Mouse (Mus musculus): ENCODE measurements at regions not wholly inside any gene's neighbourhood (a gene's known extent, or its start where the extent isn't known, plus 50 kb on each side); places are given as distances from the start of the nearest gene placed in this dataset.

DNA sequence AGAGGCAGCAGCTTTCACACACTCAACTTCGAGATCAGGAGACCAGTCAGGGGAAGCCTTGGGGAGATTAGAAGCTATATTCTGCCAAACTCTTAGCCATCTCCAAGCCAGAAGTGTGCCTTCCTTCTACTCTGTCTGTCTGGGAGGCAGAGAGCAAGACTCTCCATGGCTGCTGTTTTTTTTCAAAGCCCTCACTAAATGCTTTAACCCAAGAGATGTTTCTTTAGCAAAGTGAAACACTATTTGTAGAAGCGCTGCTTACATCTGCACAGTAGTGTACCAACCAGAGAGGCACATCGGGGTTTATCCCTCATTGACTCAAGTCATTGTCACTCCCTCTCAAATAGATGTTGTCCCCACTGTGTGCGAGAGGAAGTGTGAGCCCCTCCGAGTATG lies 105.6 kb upstream of the Zfand5 start:
- H3K27ac ChIP-seq = no peak overlapping the region
- no peak overlapping the region for H3K4me3 ChIP-seq
- no peaks in the 10 kb centered on the region for H3K36me3 ChIP-seq
- H3K27me3 ChIP-seq (ENCODE audit: low read depth, poor library complexity, severe bottlenecking) = no peaks in the 10 kb centered on the region
- 81% methylated on average over 5 of the region's 5 CpGs for WGBS
- DNase-seq (ENCODE audit: low spot score) = no peak
- peaks cover 8% of the 10 kb centered on the region for H3K4me1 ChIP-seq
- H3K9me3 ChIP-seq (replicated peaks) = no peaks in the 10 kb centered on the region

DNA sequence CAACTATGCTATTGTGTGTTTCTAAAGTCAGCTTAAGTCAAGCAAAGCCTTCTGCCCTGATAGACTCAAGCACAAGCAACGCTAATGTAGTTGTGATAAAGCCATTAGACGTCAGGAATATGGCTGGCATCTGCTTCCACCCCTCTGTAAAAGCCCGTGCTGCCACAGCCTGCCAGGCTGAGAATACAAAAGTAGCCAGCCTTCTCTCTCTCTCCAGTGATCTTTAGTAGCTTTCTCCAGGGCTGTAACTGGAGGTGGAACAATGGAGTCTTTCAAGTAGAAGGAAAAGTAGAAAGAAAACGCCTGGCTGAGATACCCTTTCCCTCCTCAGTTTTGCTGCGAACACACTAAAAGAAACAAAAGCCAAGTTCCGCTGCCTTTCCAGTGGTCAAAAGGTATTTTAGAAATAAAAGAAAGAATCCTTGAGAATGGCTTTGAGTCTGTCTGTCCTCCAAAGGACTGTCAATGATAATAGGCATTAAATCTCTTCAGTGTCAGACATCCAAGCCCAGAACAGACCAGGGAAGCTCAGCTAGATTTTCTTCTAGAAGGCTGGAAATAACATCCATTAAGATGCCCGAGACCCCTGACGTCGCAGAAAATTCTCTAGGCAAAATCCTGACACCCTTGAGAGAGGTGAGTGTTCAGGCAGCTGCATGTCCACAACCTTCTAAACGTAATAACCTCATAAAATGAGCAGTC lies 106.2 kb upstream of the Zfand5 start:
- no peak overlapping the region for H3K4me3 ChIP-seq
- no peaks in the 10 kb centered on the region for H3K27me3 ChIP-seq (ENCODE audit: low read depth, poor library complexity, severe bottlenecking)
- peak overlapping the region; percentile 56; the same call in 1 of the 2 replicates for H3K27ac ChIP-seq
- no peaks in the 10 kb centered on the region for H3K9me3 ChIP-seq (replicated peaks)
- DNase-seq (ENCODE audit: low spot score) = no peak
- WGBS = 66% methylated on average over 10 of the region's 10 CpGs
- no peaks in the 10 kb centered on the region for H3K36me3 ChIP-seq
- H3K4me1 ChIP-seq = peaks cover 10% of the 10 kb centered on the region

DNA sequence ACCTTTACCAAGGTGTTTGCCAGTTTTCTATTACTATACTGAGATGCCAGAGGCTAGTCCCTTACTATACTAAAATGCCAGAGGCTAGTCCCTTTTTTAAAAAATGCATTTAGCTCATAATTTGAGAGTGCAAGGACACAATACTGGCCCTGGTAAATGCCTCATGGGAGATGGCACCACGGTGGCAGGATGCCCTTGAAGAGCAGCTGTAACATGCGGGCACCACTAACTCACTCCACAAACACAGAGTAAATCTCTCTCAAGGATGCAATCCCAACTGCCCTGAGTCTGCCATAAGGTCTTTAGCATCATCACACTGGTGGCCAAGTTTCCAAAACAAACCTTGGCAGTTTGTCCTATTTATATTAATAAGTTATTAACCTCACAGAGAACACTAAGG lies 108.1 kb upstream of the Zfand5 start:
- Histone ChIP-seq H3K36me3 (no peaks in the 10 kb centered on the region), H3K4me1 (peaks cover 13% of the 10 kb centered on the region), H3K27me3 (ENCODE audit: low read depth, poor library complexity, severe bottlenecking) (no peaks in the 10 kb centered on the region), H3K27ac (no peak overlapping the region), H3K9me3 (replicated peaks) (no peaks in the 10 kb centered on the region), H3K4me3 (no peak overlapping the region)
- DNase-seq (ENCODE audit: low spot score) = no peak
- 92% methylated on average over 2 of the region's 2 CpGs for WGBS

DNA sequence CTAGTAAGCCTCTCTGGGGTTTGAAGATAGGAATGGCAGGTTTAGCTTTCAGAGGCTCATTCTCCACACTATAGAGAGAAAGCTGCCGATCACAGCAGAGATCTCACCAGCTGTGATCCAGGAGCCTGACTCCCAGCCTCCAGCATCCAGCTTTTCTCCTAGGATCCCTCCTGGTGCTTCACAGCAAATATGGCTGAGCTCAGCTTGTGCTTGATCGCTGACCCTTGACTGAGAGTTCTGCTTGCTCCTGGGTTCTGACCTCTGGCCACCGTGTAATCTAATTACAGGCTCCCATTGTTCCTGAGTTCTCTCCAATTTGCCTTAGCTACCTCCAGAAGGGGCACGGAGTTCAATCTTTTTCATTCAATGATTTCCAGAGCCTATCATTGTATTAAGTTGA lies 111.1 kb upstream of the Zfand5 start:
- no peak overlapping the region for H3K27ac ChIP-seq
- DNase-seq (ENCODE audit: low spot score) = no peak
- WGBS = 31% methylated on average over 4 of the region's 4 CpGs

DNA sequence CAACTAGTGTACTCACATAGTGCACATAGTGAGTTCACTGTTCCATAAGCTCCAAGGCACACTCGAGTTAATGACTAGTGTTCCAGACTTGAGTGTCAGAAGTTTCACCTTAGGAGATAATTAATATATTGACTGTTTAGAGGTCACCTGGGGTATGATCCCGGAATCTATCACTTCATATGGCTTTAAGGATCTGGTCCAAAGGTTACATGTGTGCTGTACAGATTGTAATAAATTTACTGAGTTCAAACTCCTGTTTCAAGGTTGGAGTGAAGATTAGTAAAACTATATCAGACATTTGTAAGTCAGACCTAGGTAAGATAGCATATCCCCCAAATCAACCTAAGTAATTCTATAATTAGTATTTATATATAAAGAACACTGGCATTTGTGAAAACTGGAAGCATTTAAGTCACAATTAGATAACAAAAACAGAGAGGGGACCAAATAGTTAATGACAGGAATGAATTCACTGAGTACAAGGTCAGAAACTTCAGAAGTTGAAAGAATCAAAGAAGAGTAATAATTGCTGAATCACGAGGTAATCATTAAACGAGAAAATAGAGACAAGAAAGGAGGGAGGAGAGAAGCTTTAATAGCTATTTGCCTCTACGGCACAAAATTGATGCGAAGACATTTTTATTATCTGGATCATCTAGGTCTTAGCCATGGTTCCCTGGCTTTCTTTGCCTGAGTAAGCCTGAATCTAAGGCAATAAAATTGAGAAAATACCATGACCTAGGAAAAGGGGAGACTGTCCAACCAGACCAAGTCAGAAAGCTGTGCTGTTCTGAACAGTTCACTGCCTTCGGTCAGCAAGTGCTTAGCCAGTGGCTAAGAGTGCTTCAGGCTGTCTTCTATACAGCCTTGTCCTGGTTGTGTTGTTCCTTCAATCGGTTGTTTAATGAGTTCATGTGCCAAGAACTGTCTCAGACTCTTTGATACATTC lies 112.6 kb upstream of the Zfand5 start:
- no peak for DNase-seq (ENCODE audit: low spot score)
- H3K27ac ChIP-seq = no peak overlapping the region
- no peaks in the 10 kb centered on the region for H3K36me3 ChIP-seq
- H3K4me1 ChIP-seq = peaks cover 5% of the 10 kb centered on the region
- no peaks in the 10 kb centered on the region for H3K27me3 ChIP-seq (ENCODE audit: low read depth, poor library complexity, severe bottlenecking)
- 73% methylated on average over 8 of the region's 8 CpGs for WGBS
- H3K4me3 ChIP-seq = no peak overlapping the region
- H3K9me3 ChIP-seq (replicated peaks) = no peaks in the 10 kb centered on the region

More for the DNA sequence above, 111.1 kb upstream of the Zfand5 start:
- no peaks in the 10 kb centered on the region for H3K9me3 ChIP-seq (replicated peaks)
- H3K4me1 ChIP-seq = peaks cover 6% of the 10 kb centered on the region
- no peak overlapping the region for H3K4me3 ChIP-seq
- no peaks in the 10 kb centered on the region for H3K36me3 ChIP-seq
- H3K27me3 ChIP-seq (ENCODE audit: low read depth, poor library complexity, severe bottlenecking) = no peaks in the 10 kb centered on the region

DNA sequence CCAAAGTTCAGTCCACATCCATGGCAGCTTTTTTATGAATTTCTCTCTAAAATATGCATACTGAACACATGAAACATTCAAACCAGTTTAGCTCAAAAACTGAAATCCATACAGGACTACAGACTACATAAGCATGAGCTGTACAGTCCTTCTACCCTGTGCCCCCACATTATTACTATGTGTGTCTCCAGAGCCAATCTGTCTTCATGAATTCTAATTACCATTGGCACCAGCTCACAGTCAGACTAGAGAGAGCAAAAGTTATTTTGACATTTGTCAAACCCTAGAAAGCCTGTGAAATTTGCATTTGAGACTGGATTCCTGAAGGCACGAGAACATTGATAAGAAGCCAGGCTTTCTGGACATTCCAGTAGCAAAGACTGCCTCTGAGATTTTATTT lies 117.9 kb upstream of the Zfand5 start:
- H3K27me3 ChIP-seq (ENCODE audit: low read depth, poor library complexity, severe bottlenecking) = no peaks in the 10 kb centered on the region
- H3K36me3 ChIP-seq = no peaks in the 10 kb centered on the region
- H3K9me3 ChIP-seq (replicated peaks) = no peaks in the 10 kb centered on the region
- H3K27ac ChIP-seq = no peak overlapping the region
- H3K4me1 ChIP-seq = no peaks in the 10 kb centered on the region
- H3K4me3 ChIP-seq = no peak overlapping the region
- DNase-seq (ENCODE audit: low spot score) = no peak
- WGBS = 81% methylated on average over 1 of the region's 1 CpGs

DNA sequence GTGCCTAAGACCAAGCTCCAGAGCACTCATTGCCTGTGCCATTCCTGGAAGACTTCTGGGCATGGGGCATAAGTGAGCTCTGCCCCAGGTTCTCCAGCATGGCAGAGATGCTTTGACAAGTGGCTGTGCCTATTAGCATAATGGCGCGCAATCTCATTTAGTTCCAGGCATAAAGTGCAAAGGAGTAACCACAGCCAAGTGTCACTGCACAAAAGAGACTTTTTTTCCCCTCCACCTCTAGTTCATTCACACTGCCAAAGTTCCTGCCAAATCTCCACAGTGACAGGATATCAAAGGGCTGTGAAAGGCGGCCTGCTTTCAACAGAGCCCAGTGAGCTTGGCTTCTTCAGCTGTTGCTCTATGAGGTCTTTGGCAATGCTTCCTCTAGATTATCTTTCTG lies 120.1 kb upstream of the Zfand5 start:
- Histone ChIP-seq H3K9me3 (replicated peaks) (no peaks in the 10 kb centered on the region), H3K27me3 (ENCODE audit: low read depth, poor library complexity, severe bottlenecking) (no peaks in the 10 kb centered on the region), H3K4me3 (no peak overlapping the region), H3K4me1 (no peaks in the 10 kb centered on the region), H3K36me3 (no peaks in the 10 kb centered on the region), H3K27ac (no peak overlapping the region)
- no peak for DNase-seq (ENCODE audit: low spot score)
- 81% methylated on average over 3 of the region's 3 CpGs for WGBS

DNA sequence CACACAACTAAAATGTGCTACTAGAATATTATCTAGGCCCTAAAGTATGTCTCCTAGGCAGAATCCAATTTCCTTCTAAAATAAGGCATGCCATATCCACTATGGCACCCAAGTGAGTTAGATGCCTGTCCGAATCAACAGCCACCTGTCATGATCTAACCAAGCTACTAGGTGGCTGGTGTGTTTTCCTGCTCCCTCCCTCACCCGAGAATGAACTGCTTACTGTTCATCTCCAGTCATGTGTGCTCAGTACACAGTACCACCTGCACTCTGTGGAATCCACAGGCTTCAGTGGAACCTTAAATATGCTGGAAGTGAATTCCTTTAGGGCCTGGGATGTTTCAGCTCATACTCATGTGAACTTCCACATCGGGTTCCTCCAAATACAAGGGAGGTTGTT lies 121.2 kb upstream of the Zfand5 start:
- Histone ChIP-seq H3K4me1 (no peaks in the 10 kb centered on the region), H3K9me3 (replicated peaks) (no peaks in the 10 kb centered on the region), H3K27me3 (ENCODE audit: low read depth, poor library complexity, severe bottlenecking) (no peaks in the 10 kb centered on the region), H3K36me3 (no peaks in the 10 kb centered on the region), H3K27ac (no peak overlapping the region), H3K4me3 (no peak overlapping the region)
- 90% methylated on average over 3 of the region's 3 CpGs for WGBS
- DNase-seq (ENCODE audit: low spot score) = no peak

DNA sequence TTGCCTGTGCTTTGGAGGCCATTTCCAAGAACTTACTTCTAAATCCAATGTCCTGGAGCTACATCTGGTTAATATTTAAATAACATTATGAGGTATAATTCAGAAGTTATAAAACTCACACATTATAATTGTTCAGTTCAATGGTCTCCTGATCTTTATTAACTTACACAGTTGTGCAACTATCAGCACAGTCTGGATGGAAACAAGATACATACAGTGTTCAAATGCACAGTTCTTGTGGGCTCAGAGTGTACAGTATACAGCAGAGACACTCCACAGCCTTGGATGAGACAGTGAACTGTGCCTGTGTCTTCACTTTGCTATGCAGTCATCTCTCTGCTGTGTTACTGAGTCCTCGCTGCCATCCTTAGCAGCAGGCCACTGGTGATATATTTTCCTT lies 121.8 kb upstream of the Zfand5 start:
- peaks cover 2% of the 10 kb centered on the region; the same call in 1 of the 2 replicates for H3K4me1 ChIP-seq
- no peaks in the 10 kb centered on the region for H3K36me3 ChIP-seq
- H3K9me3 ChIP-seq (replicated peaks) = no peaks in the 10 kb centered on the region
- H3K4me3 ChIP-seq = no peak overlapping the region
- DNase-seq (ENCODE audit: low spot score) = no peak
- H3K27me3 ChIP-seq (ENCODE audit: low read depth, poor library complexity, severe bottlenecking) = no peaks in the 10 kb centered on the region
- WGBS = 100% methylated on average over 1 of the region's 1 CpGs
- H3K27ac ChIP-seq = no peak overlapping the region

DNA sequence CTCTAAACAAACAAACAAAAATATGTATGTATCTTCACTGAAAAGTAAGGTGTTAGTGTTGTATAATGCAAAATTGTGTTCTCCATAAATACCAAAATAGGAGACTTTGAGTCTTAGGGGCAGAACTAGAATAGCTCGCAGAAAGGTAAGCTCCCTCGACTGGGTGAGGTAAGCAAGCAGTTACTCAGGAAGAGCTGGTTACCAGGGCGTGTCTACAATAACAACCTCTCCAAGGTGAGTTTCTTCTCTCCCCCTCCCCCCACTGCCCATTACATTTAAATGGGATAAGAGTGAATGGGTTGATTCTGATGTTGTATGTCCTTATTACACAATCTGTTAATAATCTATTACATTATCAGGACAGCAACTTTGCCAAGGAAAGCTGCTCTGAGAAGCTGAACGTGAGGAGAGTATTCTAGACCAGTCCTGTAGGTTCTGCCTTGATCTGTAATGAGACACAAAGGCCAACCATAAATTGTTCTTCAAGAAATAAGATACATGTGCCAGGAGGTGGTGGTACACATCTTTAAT lies 125.2 kb upstream of the Zfand5 start:
- no peaks in the 10 kb centered on the region for H3K27me3 ChIP-seq (ENCODE audit: low read depth, poor library complexity, severe bottlenecking)
- H3K27ac ChIP-seq = no peak overlapping the region
- peaks cover 20% of the 10 kb centered on the region for H3K4me1 ChIP-seq
- DNase-seq (ENCODE audit: low spot score) = no peak
- H3K4me3 ChIP-seq = no peak overlapping the region
- H3K36me3 ChIP-seq = no peaks in the 10 kb centered on the region
- no peaks in the 10 kb centered on the region for H3K9me3 ChIP-seq (replicated peaks)
- WGBS = 91% methylated on average over 4 of the region's 4 CpGs

DNA sequence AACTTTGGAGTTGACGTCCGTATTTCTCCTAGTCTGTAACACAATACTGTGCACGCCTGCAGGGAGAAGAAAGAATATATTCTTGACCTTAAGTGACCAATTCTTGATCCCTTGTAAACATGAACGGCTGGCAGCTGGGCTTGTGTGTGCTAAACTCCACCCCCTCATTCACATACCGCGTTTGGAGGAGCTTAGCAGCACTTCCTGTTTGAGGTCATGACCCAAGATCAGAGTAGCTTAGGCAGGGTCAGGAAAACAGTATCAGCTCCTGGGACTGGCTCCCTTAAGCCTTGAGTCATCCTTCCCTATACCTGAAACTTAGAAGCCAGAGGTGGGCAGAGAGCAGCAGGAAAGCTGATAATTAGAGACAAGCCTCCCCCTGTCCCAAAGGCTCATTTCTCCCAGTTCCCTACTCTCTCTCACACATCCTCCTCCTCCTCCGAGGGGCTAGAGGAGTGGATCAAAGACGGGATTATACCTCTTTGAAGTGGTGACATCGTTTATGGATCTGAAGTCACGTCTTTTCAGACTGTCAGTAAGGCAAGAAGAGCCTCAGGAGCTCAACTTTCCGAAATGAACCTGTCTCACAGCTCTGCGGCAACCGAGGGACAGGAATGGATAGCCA lies 127.3 kb upstream of the Zfand5 start:
- Histone ChIP-seq H3K9me3 (replicated peaks) (no peaks in the 10 kb centered on the region), H3K4me1 (peaks cover 20% of the 10 kb centered on the region), H3K27me3 (ENCODE audit: low read depth, poor library complexity, severe bottlenecking) (no peaks in the 10 kb centered on the region), H3K36me3 (no peaks in the 10 kb centered on the region), H3K4me3 (0 out of 2 replicates have a peak overlapping the region, but pooled peaks have one; percentile 13), H3K27ac (no peak overlapping the region)
- 7% methylated on average over 13 of the region's 13 CpGs for WGBS
- peak; percentile 54 for DNase-seq (ENCODE audit: low spot score)

DNA sequence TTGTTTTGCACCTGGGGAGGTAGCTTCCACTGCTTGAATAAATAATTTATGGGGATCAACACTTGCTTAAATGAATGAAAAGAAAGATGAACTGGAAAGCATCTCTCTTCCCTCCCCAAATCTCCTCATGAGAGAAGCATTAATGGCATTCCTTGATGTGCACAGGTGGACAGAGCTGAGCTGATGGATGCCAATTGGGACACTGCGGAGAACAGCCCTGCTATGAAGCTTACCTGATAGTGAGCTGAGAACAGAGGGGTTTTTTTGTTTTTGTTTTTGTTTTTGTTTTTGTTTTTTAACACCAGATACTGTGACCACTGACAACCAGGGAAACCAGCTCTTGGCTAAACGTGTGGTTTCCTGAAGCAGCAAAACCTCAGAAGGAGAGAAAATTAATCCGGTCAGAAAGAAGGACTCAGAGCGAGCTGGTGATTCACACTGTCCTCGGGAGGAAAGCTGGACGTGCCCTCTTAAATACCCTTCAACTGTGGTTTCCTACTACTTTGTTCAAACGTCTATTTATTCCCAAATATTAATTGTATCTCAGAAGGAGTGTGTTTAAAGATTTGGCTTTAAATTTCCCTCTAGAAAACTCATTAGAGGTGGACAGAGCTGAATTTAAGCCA lies 128.0 kb upstream of the Zfand5 start:
- Histone ChIP-seq H3K4me3 (peak overlapping the region; percentile 5; the same call in 1 of the 2 replicates), H3K27me3 (ENCODE audit: low read depth, poor library complexity, severe bottlenecking) (no peaks in the 10 kb centered on the region), H3K36me3 (no peaks in the 10 kb centered on the region), H3K9me3 (replicated peaks) (no peaks in the 10 kb centered on the region), H3K4me1 (peaks cover 20% of the 10 kb centered on the region), H3K27ac (no peak overlapping the region)
- WGBS = 41% methylated on average over 7 of the region's 7 CpGs
- no peak for DNase-seq (ENCODE audit: low spot score)

Measured in limb, embryonic 10.5 days (tissue).